10 mouse cellular contexts compared by ENCODE assay signal in genomic region chr2:173342605-173343260, GRCm38 (mm10).
DNase-seq lines count a peak whose midpoint lies in the region; ATAC-seq and TF ChIP-seq lines count a peak whose summit lies in the region.
"Had no signal": no experiment of that assay in that cellular context is flagged by ENCODE, and none has a peak within 500 bp of the region (broad histone marks: within the 10 kb centered on the region; RNA-seq: fewer than 3 reads in every experiment).

No protein-coding gene starts in this region.

- intact Hi-C loops in gastrocnemius, postnatal 14 days (cut with DNase I; ENCODE audit: low total_unique reads) = no loop called here

- H3K4me3 ChIP-seq in lung, embryonic 14.5 days (ENCODE audit: low read depth, low read length) = no peak overlapping the region
- no peak overlapping the region for H3K4me3 ChIP-seq in lung, adult 2 months (replicated peaks; ENCODE audit: extremely low read depth, low read depth, low read length)
- H3K4me3 ChIP-seq in embryonic facial prominence, embryonic 13.5 days = no peak overlapping the region
- no peak overlapping the region for H3K4me3 ChIP-seq in limb, embryonic 11.5 days (ENCODE audit: low read depth, low read length)

- H3K36me3 ChIP-seq in lung, embryonic 14.5 days (ENCODE audit: insufficient read depth) = no peaks in the 10 kb centered on the region
- no peaks in the 10 kb centered on the region for H3K36me3 ChIP-seq in embryonic facial prominence, embryonic 13.5 days
- no peaks in the 10 kb centered on the region for H3K36me3 ChIP-seq in limb, embryonic 11.5 days (ENCODE audit: control insufficient read depth, insufficient read depth, low read length)

- no peak for TF ChIP-seq CTCF in lung, embryonic 14.5 days (IDR thresholded peaks at IDR 0.05; ENCODE audit: low read depth)
- TF ChIP-seq CTCF in lung, adult 2 months (IDR thresholded peaks at IDR 0.05; ENCODE audit: insufficient read depth, low read length) = no peak

- no peak overlapping the region; the same call in 1 of the 2 replicates for H3K9ac ChIP-seq in lung, embryonic 14.5 days
- H3K9ac ChIP-seq in embryonic facial prominence, embryonic 13.5 days = peak overlapping the region; percentile 54
- H3K9ac ChIP-seq in limb, embryonic 11.5 days (ENCODE audit: low read length) = peak overlapping the region; percentile 41

- H3K27me3 ChIP-seq in lung, embryonic 14.5 days (ENCODE audit: insufficient read depth, low read length) = no peaks in the 10 kb centered on the region
- no peaks in the 10 kb centered on the region for H3K27me3 ChIP-seq in embryonic facial prominence, embryonic 13.5 days
- 0 out of 2 replicates have a peak, but pooled peaks cover 5% of the 10 kb centered on the region for H3K27me3 ChIP-seq in limb, embryonic 11.5 days (ENCODE audit: control insufficient read depth, insufficient read depth, low read length)

- peaks cover 6% of the 10 kb centered on the region; the same call in 1 of the 2 replicates for H3K9me3 ChIP-seq in lung, embryonic 14.5 days (ENCODE audit: low read depth, low read length)
- 0 out of 2 replicates have a peak, but pooled peaks cover 4% of the 10 kb centered on the region for H3K9me3 ChIP-seq in embryonic facial prominence, embryonic 13.5 days
- H3K9me3 ChIP-seq in limb, embryonic 11.5 days (ENCODE audit: control insufficient read depth, low read length) = 0 out of 2 replicates have a peak, but pooled peaks cover 3% of the 10 kb centered on the region

- no peak for ATAC-seq in lung, embryonic 14.5 days (ENCODE audit: insufficient read depth)
- no peak for ATAC-seq in embryonic facial prominence, embryonic 13.5 days (ENCODE audit: insufficient number of reproducible peaks, insufficient read depth, low FRiP score, low TSS enrichment, low read depth)
- peak; percentile 23; the same call in 1 of the 2 replicates for ATAC-seq in limb, embryonic 11.5 days (ENCODE audit: insufficient number of reproducible peaks, low FRiP score, low TSS enrichment, low read depth)

- TF ChIP-seq POLR2A in lung, adult 2 months (IDR thresholded peaks at IDR 0.05; ENCODE audit: borderline replicate concordance, extremely low read depth, low read depth, low read length) = no peak

- peak overlapping the region; percentile 38; the same call in 1 of the 2 replicates for H3K27ac ChIP-seq in lung, embryonic 14.5 days (ENCODE audit: low read depth)
- peak overlapping the region; percentile 55 for H3K27ac ChIP-seq in embryonic facial prominence, embryonic 13.5 days
- H3K27ac ChIP-seq in limb, embryonic 11.5 days (replicated peaks; ENCODE audit: low read depth, low read length) = no peak overlapping the region
- H3K27ac ChIP-seq: macrophage had no signal

- peaks cover 28% of the 10 kb centered on the region for H3K4me1 ChIP-seq in lung, embryonic 14.5 days (ENCODE audit: insufficient read depth)
- no peaks in the 10 kb centered on the region for H3K4me1 ChIP-seq in lung, adult 2 months (ENCODE audit: control insufficient read depth, insufficient read depth, low read length)
- H3K4me1 ChIP-seq in embryonic facial prominence, embryonic 13.5 days = peaks cover 55% of the 10 kb centered on the region
- peaks cover 19% of the 10 kb centered on the region for H3K4me1 ChIP-seq in limb, embryonic 11.5 days (ENCODE audit: control insufficient read depth, insufficient read depth, low read length)

- WGBS in lung, embryonic 14.5 days = 44% methylated on average over 16 of the region's 16 CpGs
- WGBS in lung, adult 2 months = 53% methylated on average over 16 of the region's 16 CpGs
- 39% methylated on average over 16 of the region's 16 CpGs for WGBS in embryonic facial prominence, embryonic 13.5 days
- 44% methylated on average over 16 of the region's 16 CpGs for WGBS in limb, embryonic 11.5 days

- DNase-seq in gastrocnemius, postnatal 14 days = peak; percentile 35
- no peak for DNase-seq in gastrocnemius, postnatal 10 days
- DNase-seq in lung, embryonic 14.5 days = peak; percentile 56
- DNase-seq in lung, adult 2 months = no peak
- DNase-seq in limb, embryonic 11.5 days (ENCODE audit: low spot score) = no peak
- no peak for DNase-seq in liver
- no peak for DNase-seq in right cerebral cortex, adult 18-20 months
- DNase-seq: gastrocnemius, postnatal 36 days had no signal

- H3K4me2 ChIP-seq in lung, embryonic 14.5 days = no peak overlapping the region
- no peak overlapping the region for H3K4me2 ChIP-seq in embryonic facial prominence, embryonic 13.5 days
- no peak overlapping the region for H3K4me2 ChIP-seq in limb, embryonic 11.5 days (ENCODE audit: low read depth, severe bottlenecking)

Comparison
In these comparisons a context has a peak if more than half of its experiments do, and no peak if none do; other contexts are left out.
1. DNase-seq: peak in gastrocnemius, postnatal 14 days (single experiment) and lung, embryonic 14.5 days (single experiment); none in gastrocnemius, postnatal 10 days (single experiment), lung, adult 2 months (single experiment), limb, embryonic 11.5 days (single experiment), liver (single experiment) and right cerebral cortex, adult 18-20 months (single experiment).